7 mouse cellular contexts compared by ENCODE assay signal in genomic region chr3:36442426-36442825, GRCm38 (mm10). TPM values are rescaled to one million over a fixed set of nuclear protein-coding genes. Genes with fewer than 3 reads are reported as not detected.
A peak's percentile ranks its signal among the peaks of the same experiment; 100 is the strongest.
DNase-seq lines count a peak whose midpoint lies in the region; ATAC-seq and TF ChIP-seq lines count a peak whose summit lies in the region.

No protein-coding gene starts in this region.

- no peak for TF ChIP-seq CTCF in thymus, adult 2 months (IDR thresholded peaks at IDR 0.05; ENCODE audit: borderline replicate concordance, control insufficient read depth, extremely low read depth, insufficient read depth, low read length, poor library complexity)
- peak; percentile 83 for TF ChIP-seq CTCF in intestine, postnatal 0 days (IDR thresholded peaks at IDR 0.05; ENCODE audit: low read depth)

- no peak overlapping the region for H3K4me2 ChIP-seq in forebrain, embryonic 15.5 days (replicated peaks)
- H3K4me2 ChIP-seq in intestine, postnatal 0 days (replicated peaks; ENCODE audit: low read depth) = no peak overlapping the region
- H3K4me2 ChIP-seq in lung, embryonic 15.5 days = no peak overlapping the region

- no peak for TF ChIP-seq POLR2A in thymus, adult 2 months (IDR thresholded peaks at IDR 0.05; ENCODE audit: control insufficient read depth, extremely low read depth, insufficient read depth, low read length, poor library complexity)

- H3K36me3 ChIP-seq in thymus, adult 2 months (ENCODE audit: control insufficient read depth, insufficient read depth, low read length) = no peaks in the 10 kb centered on the region
- no peaks in the 10 kb centered on the region for H3K36me3 ChIP-seq in forebrain, embryonic 15.5 days
- H3K36me3 ChIP-seq in intestine, postnatal 0 days (ENCODE audit: control insufficient read depth, insufficient read depth) = no peaks in the 10 kb centered on the region
- H3K36me3 ChIP-seq in lung, embryonic 15.5 days = 0 out of 2 replicates have a peak, but pooled peaks cover under 1% of the 10 kb centered on the region

- no peak overlapping the region for H3K27ac ChIP-seq in thymus, adult 2 months (ENCODE audit: control insufficient read depth, insufficient read depth, low read length)
- H3K27ac ChIP-seq in forebrain, embryonic 15.5 days (replicated peaks) = no peak overlapping the region
- H3K27ac ChIP-seq in intestine, postnatal 0 days (ENCODE audit: low read depth, low read length) = no peak overlapping the region
- no peak overlapping the region for H3K27ac ChIP-seq in lung, embryonic 15.5 days

- H3K27me3 ChIP-seq in thymus, adult 2 months (ENCODE audit: control insufficient read depth, insufficient read depth, low read length) = no peaks in the 10 kb centered on the region
- no peaks in the 10 kb centered on the region for H3K27me3 ChIP-seq in forebrain, embryonic 15.5 days
- no peaks in the 10 kb centered on the region for H3K27me3 ChIP-seq in intestine, postnatal 0 days (replicated peaks; ENCODE audit: control insufficient read depth, insufficient read depth, low read length)
- no peaks in the 10 kb centered on the region for H3K27me3 ChIP-seq in lung, embryonic 15.5 days

- peak; percentile 40 for DNase-seq in thymus, adult 2 months
- no peak for DNase-seq in thymus, adult 18-20 months
- DNase-seq in brain, adult 2 months (ENCODE audit: low read depth, low spot score) = peak; percentile 71
- peak; percentile 82 for DNase-seq in retina, postnatal 1 day

- 0% methylated on average over 2 of the region's 2 CpGs for WGBS in thymus, adult 2 months
- 0% methylated on average over 2 of the region's 2 CpGs for WGBS in forebrain, embryonic 15.5 days
- WGBS in intestine, postnatal 0 days = 2% methylated on average over 2 of the region's 2 CpGs
- WGBS in lung, embryonic 15.5 days = 0% methylated on average over 2 of the region's 2 CpGs

- H3K9me3 ChIP-seq in forebrain, embryonic 15.5 days = no peaks in the 10 kb centered on the region
- H3K9me3 ChIP-seq in intestine, postnatal 0 days (ENCODE audit: control insufficient read depth) = no peaks in the 10 kb centered on the region
- H3K9me3 ChIP-seq in lung, embryonic 15.5 days = no peaks in the 10 kb centered on the region

- peak; percentile 63 for ATAC-seq in forebrain, embryonic 15.5 days (replicated peaks)
- ATAC-seq in intestine, postnatal 0 days = 0 out of 2 replicates have a peak, but pooled peaks have one; percentile 13
- ATAC-seq in lung, embryonic 15.5 days (ENCODE audit: borderline replicate concordance, extremely low read depth, low FRiP score, low TSS enrichment) = peak; percentile 40; the same call in 1 of the 2 replicates

- H3K4me1 ChIP-seq in thymus, adult 2 months (replicated peaks; ENCODE audit: control insufficient read depth, insufficient read depth, low read length) = no peaks in the 10 kb centered on the region
- H3K4me1 ChIP-seq in forebrain, embryonic 15.5 days = no peaks in the 10 kb centered on the region
- no peaks in the 10 kb centered on the region for H3K4me1 ChIP-seq in intestine, postnatal 0 days (replicated peaks; ENCODE audit: control insufficient read depth, insufficient read depth, low read length)
- 0 out of 2 replicates have a peak, but pooled peaks cover 8% of the 10 kb centered on the region for H3K4me1 ChIP-seq in lung, embryonic 15.5 days

- H3K4me3 ChIP-seq in thymus, adult 2 months (ENCODE audit: control insufficient read depth, insufficient read depth, low read length) = no peak overlapping the region
- H3K4me3 ChIP-seq in forebrain, embryonic 15.5 days = no peak overlapping the region
- no peak overlapping the region for H3K4me3 ChIP-seq in intestine, postnatal 0 days (ENCODE audit: low read depth, low read length)
- no peak overlapping the region for H3K4me3 ChIP-seq in lung, embryonic 15.5 days

- H3K9ac ChIP-seq in forebrain, embryonic 15.5 days (replicated peaks) = no peak overlapping the region
- H3K9ac ChIP-seq in intestine, postnatal 0 days (ENCODE audit: low read depth, low read length) = no peak overlapping the region
- no peak overlapping the region for H3K9ac ChIP-seq in lung, embryonic 15.5 days

RNA-seq across cellular contexts. Expression of gene Anxa5, which starts 33.3 kb away (rescaled TPM):
- polyA plus RNA-seq in thymus, adult 2 months (2012; rRNA removed) = 374 and 442 TPM in 2 replicates
- 51.5 and 56.2 TPM in 2 replicates for polyA plus RNA-seq in forebrain, embryonic 15.5 days (2015; fragmentation: Nextera tagmentation; extraction: Ambion mirVana)
- 177 and 184 TPM in 2 replicates for polyA plus RNA-seq in intestine, postnatal 0 days (2015; fragmentation: Nextera tagmentation; extraction: Ambion mirVana)
- 442 and 480 TPM in 2 replicates for polyA plus RNA-seq in lung, embryonic 15.5 days (2015; fragmentation: Nextera tagmentation; extraction: Ambion mirVana)

RNA-seq across cellular contexts. Expression of gene 1810062G17Rik, which starts 33.3 kb away (rescaled TPM):
- 1.2 and 1.5 TPM in 2 replicates for polyA plus RNA-seq in thymus, adult 2 months (2012; rRNA removed)
- polyA plus RNA-seq in forebrain, embryonic 15.5 days (2015; fragmentation: Nextera tagmentation; extraction: Ambion mirVana) = 0.20 TPM in 1 of 2 replicates, not detected in the other
- polyA plus RNA-seq in intestine, postnatal 0 days (2015; fragmentation: Nextera tagmentation; extraction: Ambion mirVana) = 2.8 and 3.3 TPM in 2 replicates
- 2.6 and 2.9 TPM in 2 replicates for polyA plus RNA-seq in lung, embryonic 15.5 days (2015; fragmentation: Nextera tagmentation; extraction: Ambion mirVana)

Comparison
In these comparisons a context has a peak if more than half of its experiments do, and no peak if none do; other contexts are left out.
1. DNase-seq: peak in thymus, adult 2 months (single experiment), brain, adult 2 months (single experiment) and retina, postnatal 1 day (single experiment); none in thymus, adult 18-20 months (0 of 2).
2. ATAC-seq: peak in every context shown above with its lines; median percentile 63 in forebrain, embryonic 15.5 days; 40 in lung, embryonic 15.5 days; 13 in intestine, postnatal 0 days.